Mouse (Mus musculus) stomach, embryonic 16.5 days (tissue): ENCODE data around the gene Slc27a5. TPM values are rescaled to one million over a fixed set of nuclear protein-coding genes. Genes with fewer than 3 reads are reported as not detected.
A peak's percentile ranks its signal among the peaks of the same experiment; 100 is the strongest.

Experiments used
- ATAC-seq: fragments of 200-750 bp; cut with Nextera tagmentation; 2 replicates; pipeline ENCODE4 v1.8.0; 2017; ENCODE audit warnings: moderate number of reproducible peaks, moderate TSS enrichment; ENCODE audit not compliant: insufficient read depth, low FRiP score
- H3K27ac ChIP-seq: fragments of 300-500 bp; sonication (generic); 2 replicates; pipeline ENCODE4 v1.5.1; 2014; ENCODE audit warnings: low read length
- H3K27me3 ChIP-seq: fragments of 300-500 bp; sonication (generic); 2 replicates; pipeline ENCODE4 v1.6.1; 2014; ENCODE audit warnings: low read length, control low read depth, mixed read lengths; ENCODE audit not compliant: control insufficient read depth, insufficient read depth
- H3K36me3 ChIP-seq: fragments of 300-500 bp; sonication (generic); 2 replicates; pipeline ENCODE4 v1.6.1; 2014; ENCODE audit warnings: low read length; ENCODE audit not compliant: control insufficient read depth, insufficient read depth
- H3K4me1 ChIP-seq: fragments of 300-500 bp; sonication (generic); 2 replicates; pipeline ENCODE4 v1.6.1; 2014; ENCODE audit warnings: low read length, control low read depth, mixed read lengths; ENCODE audit not compliant: control insufficient read depth, insufficient read depth
- H3K4me2 ChIP-seq: fragments of 300-500 bp; sonication (generic); 2 replicates; pipeline ENCODE4 v1.6.1; 2014; ENCODE audit warnings: low read depth, low read length, mixed read lengths
- H3K4me3 ChIP-seq: fragments of 300-500 bp; sonication (generic); replicated peaks from 2 replicates; pipeline ENCODE4 v1.5.1; 2014; ENCODE audit warnings: mild to moderate bottlenecking, low read length
- H3K9ac ChIP-seq: fragments of 300-500 bp; sonication (generic); 2 replicates; pipeline ENCODE4 v1.6.1; 2014; ENCODE audit warnings: low read length
- H3K9me3 ChIP-seq: fragments of 300-500 bp; sonication (generic); replicated peaks from 2 replicates; pipeline ENCODE4 v1.6.1; 2016; ENCODE audit warnings: low read length, control low read depth; ENCODE audit not compliant: control insufficient read depth
- WGBS: fragments of 180-500 bp; shearing (Covaris S2); extraction: QIAGEN DNeasy Blood & Tissue Kit; methylation state at CpG from one replicate; pipeline ENCODE4 v1.1.7; 2014; 5-methylcytosine and 5-hydroxymethylcytosine counted together
- polyA plus RNA-seq: library from polyadenylated mRNA; unstranded; fragments of >200 nt; fragmentation: Nextera tagmentation; extraction: Ambion mirVana; gene quantifications from 2 replicates; pipeline ENCODE4 v1.2.1, GENCODE M21; 2015

The Slc27a5 gene
- polyA plus RNA-seq, 1 experiment from 2014 or later, result 1.4 TPM

GRCm38 (mm10) chr7:13037901-13038555 lies 40.0 kb upstream of the Slc27a5 start, which contains the start of gene Ube2m:
Gene Ube2m (minus strand): TSS chr7:13038275.
- Histone ChIP-seq H3K4me3 (peak within 1 kb of the TSS; percentile 81), H3K9me3 (peaks cover 5% of the 10 kb centered on the region; the same call in 1 of the 2 replicates), H3K27ac (peak within 1 kb of the TSS; percentile 99), H3K4me1 (peaks cover 35% of the 10 kb centered on the region), H3K36me3 (peaks cover 9% of the 10 kb centered on the region), H3K27me3 (peaks cover 6% of the 10 kb centered on the region), H3K9ac (peak within 1 kb of the TSS; percentile 97), H3K4me2 (peak within 1 kb of the TSS; percentile 90)
- peak; percentile 95 for ATAC-seq
- WGBS, result under 1% methylated on average over 63 of the region's 65 CpGs

- peaks cover 9% of the 10 kb centered on the region for H3K36me3 ChIP-seq
- peak overlapping the region; percentile 81 for H3K4me3 ChIP-seq
- H3K4me2 ChIP-seq, result peak overlapping the region; percentile 90
- ATAC-seq, result no peak
- no peaks in the 10 kb centered on the region for H3K27me3 ChIP-seq
- H3K27ac ChIP-seq, result peak overlapping the region; percentile 99
- no peaks in the 10 kb centered on the region for H3K9me3 ChIP-seq
- 0% methylated on average over 32 of the region's 33 CpGs for WGBS
- H3K9ac ChIP-seq, result peak overlapping the region; percentile 97
- peaks cover 35% of the 10 kb centered on the region for H3K4me1 ChIP-seq
Observed at GRCm38 (mm10) chr7:13037366-13037765, 39.4 kb upstream of the Slc27a5 start.

- ATAC-seq, result no peak
- peak overlapping the region; percentile 99 for H3K27ac ChIP-seq
- H3K4me2 ChIP-seq, result peak overlapping the region; percentile 90
- 26% methylated on average over 4 of the region's 4 CpGs for WGBS
- peak overlapping the region; percentile 97 for H3K9ac ChIP-seq
- H3K4me1 ChIP-seq, result peaks cover 35% of the 10 kb centered on the region
- peak overlapping the region; percentile 81 for H3K4me3 ChIP-seq
- H3K27me3 ChIP-seq, result no peaks in the 10 kb centered on the region
- no peaks in the 10 kb centered on the region for H3K9me3 ChIP-seq
- peaks cover 11% of the 10 kb centered on the region for H3K36me3 ChIP-seq
Observed at GRCm38 (mm10) chr7:13036806-13037205, 38.8 kb upstream of the Slc27a5 start.

- H3K36me3 ChIP-seq, result peaks cover 20% of the 10 kb centered on the region
- H3K4me2 ChIP-seq, result peak overlapping the region; percentile 40; the same call in 1 of the 2 replicates
- H3K9me3 ChIP-seq, result no peaks in the 10 kb centered on the region
- no peak for ATAC-seq
- H3K9ac ChIP-seq, result peak overlapping the region; percentile 59
- WGBS, result 79% methylated on average over 17 of the region's 17 CpGs
- H3K27ac ChIP-seq, result peak overlapping the region; percentile 82
- H3K4me1 ChIP-seq, result peaks cover 35% of the 10 kb centered on the region
- no peaks in the 10 kb centered on the region for H3K27me3 ChIP-seq
- no peak overlapping the region for H3K4me3 ChIP-seq
Observed at GRCm38 (mm10) chr7:13035211-13035855, 37.3 kb upstream of the Slc27a5 start.

GRCm38 (mm10) chr7:13034148-13034977 lies 36.4 kb upstream of the Slc27a5 start, which contains the start of gene Chmp2a:
Gene Chmp2a (minus strand): TSS chr7:13034807.
- H3K27me3 ChIP-seq, result no peaks in the 10 kb centered on the region
- ATAC-seq, result peak; percentile 82
- H3K4me2 ChIP-seq, result peak within 1 kb of the TSS; percentile 87
- peak within 1 kb of the TSS; percentile 93 for H3K27ac ChIP-seq
- H3K4me3 ChIP-seq, result peak within 1 kb of the TSS; percentile 71
- peaks cover 34% of the 10 kb centered on the region for H3K4me1 ChIP-seq
- peak within 1 kb of the TSS; percentile 87 for H3K9ac ChIP-seq
- peaks cover 29% of the 10 kb centered on the region for H3K36me3 ChIP-seq
- no peaks in the 10 kb centered on the region for H3K9me3 ChIP-seq
- under 1% methylated on average over 45 of the region's 45 CpGs for WGBS

GRCm38 (mm10) chr7:13033451-13034147 lies 35.6 kb upstream of the Slc27a5 start:
- no peak for ATAC-seq
- Histone ChIP-seq H3K4me2 (peak overlapping the region; percentile 87), H3K27ac (peak overlapping the region; percentile 93), H3K9me3 (no peaks in the 10 kb centered on the region), H3K9ac (peak overlapping the region; percentile 87), H3K4me3 (peak overlapping the region; percentile 71), H3K36me3 (peaks cover 37% of the 10 kb centered on the region), H3K27me3 (no peaks in the 10 kb centered on the region), H3K4me1 (peaks cover 29% of the 10 kb centered on the region)
- 38% methylated on average over 13 of the region's 13 CpGs for WGBS

- Histone ChIP-seq H3K27ac (no peak overlapping the region), H3K9me3 (no peaks in the 10 kb centered on the region), H3K4me2 (no peak overlapping the region), H3K9ac (no peak overlapping the region), H3K4me3 (no peak overlapping the region), H3K36me3 (peaks cover 45% of the 10 kb centered on the region), H3K4me1 (peaks cover 29% of the 10 kb centered on the region), H3K27me3 (no peaks in the 10 kb centered on the region)
- 85% methylated on average over 7 of the region's 7 CpGs for WGBS
- no peak for ATAC-seq
Observed at GRCm38 (mm10) chr7:13032541-13032940, 34.5 kb upstream of the Slc27a5 start.

GRCm38 (mm10) chr7:13031983-13032382 lies 34.0 kb upstream of the Slc27a5 start:
- peaks cover 48% of the 10 kb centered on the region for H3K36me3 ChIP-seq
- no peak overlapping the region for H3K4me3 ChIP-seq
- WGBS, result 66% methylated on average over 2 of the region's 2 CpGs
- no peaks in the 10 kb centered on the region for H3K27me3 ChIP-seq
- H3K9ac ChIP-seq, result no peak overlapping the region
- no peak for ATAC-seq
- H3K4me2 ChIP-seq, result no peak overlapping the region
- no peaks in the 10 kb centered on the region for H3K9me3 ChIP-seq
- peaks cover 30% of the 10 kb centered on the region for H3K4me1 ChIP-seq
- no peak overlapping the region for H3K27ac ChIP-seq
